In genomic region chr10:71194713-71195112, GRCm38 (mm10) we compare ENCODE assay signal across 21 mouse cellular contexts. TPM values are rescaled to one million over a fixed set of nuclear protein-coding genes. Genes with fewer than 3 reads are reported as not detected.
DNase-seq lines count a peak whose midpoint lies in the region; ATAC-seq and TF ChIP-seq lines count a peak whose summit lies in the region.
"Had no signal": no experiment of that assay in that cellular context is flagged by ENCODE, and none has a peak within 500 bp of the region (broad histone marks: within the 10 kb centered on the region; RNA-seq: fewer than 3 reads in every experiment).

No protein-coding gene starts in this region.

- H3K27me3 ChIP-seq in kidney, postnatal 0 days (ENCODE audit: insufficient read depth, low read length) = no peaks in the 10 kb centered on the region
- no peaks in the 10 kb centered on the region for H3K27me3 ChIP-seq in midbrain, postnatal 0 days (ENCODE audit: insufficient read depth, low read length)
- no peaks in the 10 kb centered on the region for H3K27me3 ChIP-seq in midbrain, embryonic 13.5 days
- H3K27me3 ChIP-seq in heart, embryonic 15.5 days = no peaks in the 10 kb centered on the region
- no peaks in the 10 kb centered on the region for H3K27me3 ChIP-seq in limb, embryonic 13.5 days
- H3K27me3 ChIP-seq: hindbrain, embryonic 13.5 days; megakaryocyte, embryonic 14.5 days; midbrain, embryonic 15.5 days; neural tube, embryonic 15.5 days had no signal

- no peak for TF ChIP-seq CTCF in kidney, postnatal 0 days (IDR thresholded peaks at IDR 0.05; ENCODE audit: low read depth)
- no peak for TF ChIP-seq CTCF in midbrain, postnatal 0 days (IDR thresholded peaks at IDR 0.05)

- no peak overlapping the region for H3K4me3 ChIP-seq in kidney, postnatal 0 days (replicated peaks; ENCODE audit: low read depth, low read length)
- H3K4me3 ChIP-seq in midbrain, postnatal 0 days (ENCODE audit: low read depth, low read length) = no peak overlapping the region
- H3K4me3 ChIP-seq in midbrain, embryonic 13.5 days (replicated peaks) = no peak overlapping the region
- H3K4me3 ChIP-seq in heart, embryonic 15.5 days = no peak overlapping the region
- H3K4me3 ChIP-seq in limb, embryonic 13.5 days = no peak overlapping the region
- H3K4me3 ChIP-seq: hindbrain, embryonic 13.5 days; left cerebral cortex, adult 2 months; megakaryocyte, embryonic 14.5 days; midbrain, embryonic 15.5 days; neural tube, embryonic 15.5 days had no signal

- no peak overlapping the region for H3K4me2 ChIP-seq in kidney, postnatal 0 days (ENCODE audit: low read length)
- H3K4me2 ChIP-seq in midbrain, postnatal 0 days (ENCODE audit: low read depth, low read length, poor library complexity, severe bottlenecking) = no peak overlapping the region
- no peak overlapping the region for H3K4me2 ChIP-seq in midbrain, embryonic 13.5 days (replicated peaks)
- no peak overlapping the region for H3K4me2 ChIP-seq in heart, embryonic 15.5 days
- no peak overlapping the region for H3K4me2 ChIP-seq in limb, embryonic 13.5 days (replicated peaks)
- H3K4me2 ChIP-seq: midbrain, embryonic 15.5 days; neural tube, embryonic 15.5 days had no signal

- H3K9me3 ChIP-seq in kidney, postnatal 0 days (replicated peaks; ENCODE audit: low read length) = peaks cover 8% of the 10 kb centered on the region
- H3K9me3 ChIP-seq in midbrain, postnatal 0 days (ENCODE audit: low read length) = no peaks in the 10 kb centered on the region
- no peaks in the 10 kb centered on the region for H3K9me3 ChIP-seq in midbrain, embryonic 13.5 days
- peaks cover 6% of the 10 kb centered on the region; the same call in 1 of the 2 replicates for H3K9me3 ChIP-seq in heart, embryonic 15.5 days (replicated peaks)
- no peaks in the 10 kb centered on the region for H3K9me3 ChIP-seq in limb, embryonic 13.5 days
- H3K9me3 ChIP-seq: midbrain, embryonic 15.5 days; neural tube, embryonic 15.5 days had no signal

- peaks cover 7% of the 10 kb centered on the region; the same call in 1 of the 2 replicates for H3K4me1 ChIP-seq in kidney, postnatal 0 days (replicated peaks; ENCODE audit: insufficient read depth, low read length)
- peaks cover 4% of the 10 kb centered on the region; the same call in 1 of the 2 replicates for H3K4me1 ChIP-seq in midbrain, postnatal 0 days (ENCODE audit: insufficient read depth, low read length)
- peaks cover 20% of the 10 kb centered on the region for H3K4me1 ChIP-seq in midbrain, embryonic 13.5 days (replicated peaks)
- H3K4me1 ChIP-seq in heart, embryonic 15.5 days (replicated peaks) = peaks cover 17% of the 10 kb centered on the region
- peaks cover 15% of the 10 kb centered on the region; the same call in 1 of the 2 replicates for H3K4me1 ChIP-seq in limb, embryonic 13.5 days
- H3K4me1 ChIP-seq: megakaryocyte, embryonic 14.5 days had no signal

- no peak for DNase-seq in kidney, postnatal 0 days (ENCODE audit: low spot score)
- DNase-seq in kidney, adult 9 months = no peak
- peak; percentile 15 for DNase-seq in midbrain, postnatal 0 days (ENCODE audit: low spot score)
- DNase-seq: adrenal gland, adult 2 months; cerebellum, adult 2 months; gastrocnemius, postnatal 10 days; layer of hippocampus, adult 9-11 months; right cerebral cortex, postnatal 4 days; thymus, postnatal 14 days had no signal

- no peak overlapping the region for H3K9ac ChIP-seq in kidney, postnatal 0 days (ENCODE audit: low read depth, low read length)
- no peak overlapping the region for H3K9ac ChIP-seq in midbrain, postnatal 0 days (replicated peaks; ENCODE audit: low read length, poor library complexity, severe bottlenecking)
- H3K9ac ChIP-seq in midbrain, embryonic 13.5 days (replicated peaks) = no peak overlapping the region
- H3K9ac ChIP-seq in heart, embryonic 15.5 days = no peak overlapping the region
- H3K9ac ChIP-seq in limb, embryonic 13.5 days = peak overlapping the region; percentile 13; the same call in 1 of the 2 replicates
- H3K9ac ChIP-seq: hindbrain, embryonic 13.5 days; liver, embryonic 14.5 days; midbrain, embryonic 15.5 days; neural tube, embryonic 15.5 days had no signal

- 69% methylated on average over 7 of the region's 7 CpGs for WGBS in kidney, postnatal 0 days
- WGBS in midbrain, postnatal 0 days = 77% methylated on average over 7 of the region's 7 CpGs
- WGBS in midbrain, embryonic 13.5 days = 89% methylated on average over 7 of the region's 7 CpGs
- WGBS in heart, embryonic 15.5 days = 70% methylated on average over 7 of the region's 7 CpGs
- 72% methylated on average over 7 of the region's 7 CpGs for WGBS in limb, embryonic 13.5 days

- no peak for ATAC-seq in kidney, postnatal 0 days (replicated peaks; ENCODE audit: low FRiP score, low read depth)
- ATAC-seq in midbrain, postnatal 0 days (ENCODE audit: low FRiP score) = no peak; the same call in 1 of the 2 replicates
- ATAC-seq in midbrain, embryonic 13.5 days = no peak
- ATAC-seq in heart, embryonic 15.5 days (replicated peaks; ENCODE audit: insufficient number of reproducible peaks, insufficient read depth, low FRiP score, low read depth) = no peak
- peak; percentile 67 for ATAC-seq in limb, embryonic 13.5 days (ENCODE audit: low FRiP score, low read depth)
- no peak for ATAC-seq in erythroid progenitor cell, adult 5-6 weeks (replicated peaks; ENCODE audit: low FRiP score, poor library complexity, severe bottlenecking)
- ATAC-seq: forebrain, embryonic 14.5 days; inflammation-experienced regulatory T-cells, adult 6 months; midbrain, embryonic 15.5 days had no signal

- H3K36me3 ChIP-seq in kidney, postnatal 0 days (ENCODE audit: insufficient read depth, low read length) = no peaks in the 10 kb centered on the region
- no peaks in the 10 kb centered on the region for H3K36me3 ChIP-seq in midbrain, postnatal 0 days (ENCODE audit: insufficient read depth, low read length)
- no peaks in the 10 kb centered on the region for H3K36me3 ChIP-seq in midbrain, embryonic 13.5 days
- H3K36me3 ChIP-seq in heart, embryonic 15.5 days = no peaks in the 10 kb centered on the region
- no peaks in the 10 kb centered on the region for H3K36me3 ChIP-seq in limb, embryonic 13.5 days
- H3K36me3 ChIP-seq: hindbrain, embryonic 13.5 days; midbrain, embryonic 15.5 days; neural tube, embryonic 15.5 days had no signal

- 0 out of 2 replicates have a peak overlapping the region, but pooled peaks have one; percentile 8 for H3K27ac ChIP-seq in kidney, postnatal 0 days
- no peak overlapping the region for H3K27ac ChIP-seq in midbrain, postnatal 0 days (ENCODE audit: low read depth, low read length)
- H3K27ac ChIP-seq in midbrain, embryonic 13.5 days = no peak overlapping the region
- H3K27ac ChIP-seq in heart, embryonic 15.5 days = peak overlapping the region; percentile 26; the same call in 1 of the 2 replicates
- H3K27ac ChIP-seq in limb, embryonic 13.5 days = peak overlapping the region; percentile 52; the same call in 1 of the 2 replicates
- H3K27ac ChIP-seq: hindbrain, embryonic 13.5 days; left cerebral cortex, adult 2 months; liver, embryonic 14.5 days; midbrain, embryonic 15.5 days; neural tube, embryonic 15.5 days had no signal

RNA-seq across cellular contexts. Expression of gene Bicc1, which starts 35.2 kb away (rescaled TPM):
- 65.7 and 71.7 TPM in 2 replicates for polyA plus RNA-seq in kidney, postnatal 0 days (2015; fragmentation: Nextera tagmentation; extraction: Ambion mirVana)
- 4.9 and 6.1 TPM in 2 replicates for total RNA-seq in midbrain, postnatal 0 days (2014; rRNA removed)
- 5.6 and 6.5 TPM in 2 replicates for polyA plus RNA-seq in midbrain, postnatal 0 days (2015; fragmentation: Nextera tagmentation; extraction: Ambion mirVana)
- polyA plus RNA-seq in midbrain, embryonic 13.5 days (2015; fragmentation: Nextera tagmentation; extraction: Ambion mirVana) = 3.4 and 3.7 TPM in 2 replicates
- polyA plus RNA-seq in heart, embryonic 15.5 days (2015; fragmentation: Nextera tagmentation; extraction: Ambion mirVana) = 19.2 and 22.4 TPM in 2 replicates
- polyA plus RNA-seq in limb, embryonic 13.5 days (2015; fragmentation: Nextera tagmentation; extraction: Ambion mirVana) = 31.8 and 33.3 TPM in 2 replicates
- not detected in 2 replicates for total RNA-seq in erythroid progenitor cell, adult 5-6 weeks (2015; ENCODE audit: low replicate concordance)
- total RNA-seq in erythroid progenitor cell, adult 5-6 weeks (2017; ENCODE audit: low replicate concordance) = not detected in 2 replicates

RNA-seq across cellular contexts. Expression of gene Tfam, which starts 43.4 kb away (rescaled TPM):
- polyA plus RNA-seq in kidney, postnatal 0 days (2015; fragmentation: Nextera tagmentation; extraction: Ambion mirVana) = 75.2 and 77.9 TPM in 2 replicates
- total RNA-seq in midbrain, postnatal 0 days (2014; rRNA removed) = 14.1 and 16.7 TPM in 2 replicates
- polyA plus RNA-seq in midbrain, postnatal 0 days (2015; fragmentation: Nextera tagmentation; extraction: Ambion mirVana) = 37.9 and 43.5 TPM in 2 replicates
- 57.9 and 58.5 TPM in 2 replicates for polyA plus RNA-seq in midbrain, embryonic 13.5 days (2015; fragmentation: Nextera tagmentation; extraction: Ambion mirVana)
- polyA plus RNA-seq in heart, embryonic 15.5 days (2015; fragmentation: Nextera tagmentation; extraction: Ambion mirVana) = 52.7 and 53.8 TPM in 2 replicates
- 79.0 and 80.3 TPM in 2 replicates for polyA plus RNA-seq in limb, embryonic 13.5 days (2015; fragmentation: Nextera tagmentation; extraction: Ambion mirVana)
- 14.8 and 17.6 TPM in 2 replicates for total RNA-seq in erythroid progenitor cell, adult 5-6 weeks (2015; ENCODE audit: low replicate concordance)
- 17.2 and 26.0 TPM in 2 replicates for total RNA-seq in erythroid progenitor cell, adult 5-6 weeks (2017; ENCODE audit: low replicate concordance)

Comparison
In these comparisons a context has a peak if more than half of its experiments do, and no peak if none do; other contexts are left out.
1. H3K27ac ChIP-seq: peak in kidney, postnatal 0 days (single experiment), heart, embryonic 15.5 days (single experiment) and limb, embryonic 13.5 days (single experiment); none in midbrain, postnatal 0 days (single experiment) and midbrain, embryonic 13.5 days (single experiment).